Mouse (Mus musculus): Measurements from ENCODE around the gene Thra.
A peak's percentile ranks its signal among the peaks of the same experiment; 100 is the strongest.

Gene Thra

GRCm38 (mm10) chr11:98796515-98797216 is 56.2 kb downstream of the Thra start:
- DNase-seq (ENCODE audit: low read depth): no peak

DNA sequence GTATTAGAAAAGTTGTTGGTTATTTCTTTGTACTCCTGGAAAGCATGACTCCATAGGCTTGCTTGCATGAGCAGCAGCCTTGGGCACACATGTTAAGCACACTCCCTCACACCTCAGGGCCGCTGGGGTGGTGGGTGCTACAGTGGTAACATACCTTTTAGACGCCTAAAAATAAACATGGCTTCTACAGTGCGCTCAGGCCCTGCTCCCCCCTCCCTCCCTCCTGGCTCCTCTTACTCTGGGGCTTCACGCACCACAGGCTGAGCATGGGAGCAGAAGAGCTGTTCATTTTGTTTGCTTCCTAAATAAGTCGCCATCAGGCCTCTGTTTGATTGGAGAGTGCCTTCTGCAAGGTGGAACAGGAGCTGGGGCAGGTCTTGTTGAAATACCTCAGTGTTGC is 56.9 kb downstream of the Thra start:
- no peak for DNase-seq (ENCODE audit: low read depth)

DNA sequence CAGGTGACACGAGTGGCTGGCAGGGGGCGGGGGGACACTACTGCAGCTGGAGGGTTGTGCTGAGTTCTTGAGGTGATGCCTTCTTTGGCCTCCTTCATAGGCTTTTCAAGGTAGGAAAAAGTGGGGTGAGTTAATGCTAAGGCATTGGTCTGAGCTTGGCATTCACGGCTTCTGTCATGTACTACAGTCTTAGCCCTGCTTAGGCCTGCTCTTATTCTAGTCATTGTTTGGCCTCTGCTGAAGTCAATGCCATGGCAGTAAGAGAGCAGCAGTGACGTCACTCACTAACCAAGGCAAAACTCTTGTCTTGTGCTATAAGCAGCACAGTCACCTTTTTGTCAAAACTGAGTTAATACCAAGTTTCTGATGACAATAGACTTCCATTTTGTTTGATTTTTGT is 57.5 kb downstream of the Thra start:
- DNase-seq (ENCODE audit: low read depth): no peak

- no peak for DNase-seq (ENCODE audit: low read depth)
Observed at GRCm38 (mm10) chr11:98804605-98805004, 64.2 kb downstream of the Thra start, which contains the start of gene Casc3. Gene Casc3, plus strand, starts transcription at chr11:98804905.

DNA sequence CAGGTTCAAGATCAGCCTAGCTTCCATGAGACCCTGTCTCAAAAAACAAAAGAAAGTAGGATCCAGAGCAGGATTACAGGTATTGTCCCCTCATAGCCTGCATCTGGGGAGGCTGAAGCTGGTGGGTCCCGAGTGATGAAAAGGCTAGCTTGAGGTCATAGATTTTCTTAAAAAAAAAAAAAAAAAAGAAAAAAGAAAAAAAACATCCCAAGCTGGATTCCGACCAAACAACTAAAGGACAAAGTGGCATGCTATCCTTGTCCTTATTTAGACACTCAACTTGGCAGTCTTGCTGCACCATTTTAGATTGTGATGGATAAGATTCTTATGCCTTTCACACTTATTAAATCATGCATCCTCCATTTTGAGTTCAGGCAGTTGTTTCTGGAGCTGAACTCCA is 68.0 kb downstream of the Thra start:
- no peak for DNase-seq (ENCODE audit: low read depth)

DNA sequence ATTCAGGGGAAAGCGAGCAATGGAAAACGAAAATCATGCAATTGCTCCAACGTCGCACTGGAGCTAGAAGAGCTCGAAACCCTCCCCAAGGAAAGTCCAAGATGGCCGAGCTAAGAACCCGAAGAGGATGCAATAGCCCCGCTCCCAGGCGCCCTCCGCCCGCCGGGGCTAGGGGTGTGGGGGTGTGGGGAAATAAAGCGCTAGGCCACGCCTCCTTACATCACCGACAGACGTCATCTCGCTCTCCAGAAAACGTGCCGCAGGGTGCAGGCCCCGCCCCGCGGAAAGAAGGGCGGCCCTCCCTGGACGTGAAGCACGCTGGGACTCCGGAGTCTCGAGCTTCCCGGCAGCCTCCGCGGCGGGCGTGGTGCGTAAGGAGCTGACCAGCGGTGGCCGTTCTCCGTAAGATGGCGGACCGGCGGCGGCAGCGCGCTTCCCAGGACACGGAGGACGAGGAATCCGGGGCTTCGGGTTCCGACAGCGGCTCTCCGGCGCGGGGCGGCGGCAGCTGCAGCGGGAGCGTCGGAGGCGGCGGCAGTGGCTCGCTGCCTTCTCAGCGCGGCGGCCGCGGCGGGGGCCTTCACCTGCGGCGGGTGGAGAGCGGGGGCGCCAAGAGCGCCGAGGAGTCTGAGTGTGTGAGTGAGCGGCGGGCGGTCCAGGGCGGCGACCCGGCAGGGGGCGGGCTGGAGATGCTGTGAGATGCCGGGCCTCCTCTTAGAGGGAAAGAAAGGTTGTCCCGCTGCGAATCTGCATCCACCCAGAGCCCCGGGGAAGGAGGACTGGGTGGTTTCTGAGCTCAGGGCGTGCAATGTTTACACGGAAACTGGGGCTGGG is 69.2 kb downstream of the Thra start:
- peak; percentile 98 for DNase-seq (ENCODE audit: low read depth)

GRCm38 (mm10) chr11:98810686-98811085 is 70.2 kb downstream of the Thra start:
- DNase-seq (ENCODE audit: low read depth): no peak

DNA sequence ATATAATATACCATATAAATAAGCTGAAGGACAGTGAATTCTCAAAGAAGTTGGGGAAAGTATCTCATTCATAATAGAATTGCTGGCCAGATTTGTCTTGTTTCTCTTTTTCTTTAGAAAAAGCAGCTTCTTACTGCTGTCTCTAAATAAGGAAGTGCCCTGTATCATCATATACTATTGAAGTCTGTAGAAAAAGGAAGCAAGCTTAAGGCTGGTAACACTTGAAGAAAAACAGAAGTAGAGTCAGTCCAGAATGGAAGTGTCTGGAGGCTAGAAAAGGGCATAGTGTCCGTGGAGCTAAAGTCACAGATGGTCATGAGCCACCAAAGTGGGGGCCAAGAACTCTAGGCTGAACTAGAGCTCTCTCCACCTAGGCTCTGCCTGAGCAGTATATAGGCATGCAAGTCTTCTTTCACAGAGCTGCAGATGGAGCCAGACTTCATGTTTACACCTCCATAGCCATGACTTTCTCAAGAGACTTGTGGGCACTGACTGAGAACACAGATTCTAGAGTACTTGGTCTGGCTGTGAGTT is 76.3 kb downstream of the Thra start:
- DNase-seq (ENCODE audit: low read depth): no peak
